Comparison of ENCODE assay signal across 8 mouse cellular contexts in the genomic region with DNA sequence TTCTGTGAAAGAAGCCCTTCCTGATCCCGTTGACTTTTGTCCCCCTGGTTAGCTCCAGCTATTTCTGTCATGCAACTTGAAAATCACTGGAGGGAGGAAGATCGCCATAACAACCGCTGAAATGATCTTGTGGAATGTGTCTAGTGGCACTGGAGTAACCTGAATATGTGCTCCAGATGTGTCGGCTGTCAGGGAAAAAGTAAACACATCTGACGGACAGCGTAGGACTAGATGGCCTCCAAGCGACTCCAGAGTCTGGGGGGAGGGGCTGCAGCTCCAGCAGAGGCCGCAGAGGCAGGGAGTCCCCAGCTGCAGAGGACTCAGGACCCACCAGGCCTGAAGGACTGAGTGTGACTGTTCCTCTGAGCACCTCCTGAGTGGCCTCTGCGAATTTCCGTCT. TPM values are rescaled to one million over a fixed set of nuclear protein-coding genes. Genes with fewer than 3 reads are reported as not detected.
DNase-seq lines count a peak whose midpoint lies in the region; ATAC-seq lines count a peak whose summit lies in the region.

No protein-coding gene starts in this region.

- peaks cover 62% of the 10 kb centered on the region for H3K4me1 ChIP-seq in embryonic facial prominence, embryonic 14.5 days (ENCODE audit: control insufficient read depth, insufficient read depth, low read length)
- H3K4me1 ChIP-seq in intestine, embryonic 14.5 days (replicated peaks; ENCODE audit: control insufficient read depth, insufficient read depth, low read length): peaks cover 55% of the 10 kb centered on the region
- no peaks in the 10 kb centered on the region for H3K4me1 ChIP-seq in liver, embryonic 13.5 days (replicated peaks)

- no peaks in the 10 kb centered on the region for H3K27me3 ChIP-seq in embryonic facial prominence, embryonic 14.5 days (replicated peaks; ENCODE audit: control insufficient read depth, insufficient read depth, low read length)
- H3K27me3 ChIP-seq in intestine, embryonic 14.5 days (replicated peaks; ENCODE audit: control insufficient read depth, insufficient read depth, low read length): no peaks in the 10 kb centered on the region
- no peaks in the 10 kb centered on the region for H3K27me3 ChIP-seq in liver, embryonic 13.5 days

- no peaks in the 10 kb centered on the region for H3K9me3 ChIP-seq in embryonic facial prominence, embryonic 14.5 days (ENCODE audit: control insufficient read depth, low read length)
- H3K9me3 ChIP-seq in intestine, embryonic 14.5 days (ENCODE audit: control insufficient read depth, low read length): no peaks in the 10 kb centered on the region
- H3K9me3 ChIP-seq in liver, embryonic 13.5 days (replicated peaks): no peaks in the 10 kb centered on the region

- peak overlapping the region; percentile 43 for H3K4me2 ChIP-seq in embryonic facial prominence, embryonic 14.5 days (ENCODE audit: low read depth, low read length)
- H3K4me2 ChIP-seq in intestine, embryonic 14.5 days (ENCODE audit: low read length): peak overlapping the region; percentile 41
- 0 out of 2 replicates have a peak overlapping the region, but pooled peaks have one; percentile 3 for H3K4me2 ChIP-seq in liver, embryonic 13.5 days

- peak; percentile 76 for DNase-seq in adipocyte (ENCODE audit: low spot score)
- peak; percentile 88 for DNase-seq in embryonic facial prominence, embryonic 14.5 days (ENCODE audit: low spot score)
- peak; percentile 74 for DNase-seq in intestine, embryonic 14.5 days (ENCODE audit: low spot score)
- DNase-seq in liver, embryonic 13.5 days: no peak
- peak; percentile 72 for DNase-seq in retina, postnatal 1 day
- no peak for DNase-seq in B cell, adult 2 months
- DNase-seq in layer of hippocampus, adult 18-20 months (ENCODE audit: low spot score in 2 of 2): no peak

- ATAC-seq in embryonic facial prominence, embryonic 14.5 days (ENCODE audit: low read depth): peak; percentile 71
- ATAC-seq in intestine, embryonic 14.5 days (replicated peaks; ENCODE audit: low FRiP score, low TSS enrichment, low read depth): peak; percentile 74; the same call in 1 of the 2 replicates
- no peak for ATAC-seq in liver, embryonic 13.5 days (ENCODE audit: low read depth)
- ATAC-seq in monocyte, adult 5-6 weeks (replicated peaks; ENCODE audit: insufficient number of reproducible peaks, low FRiP score, low TSS enrichment, poor library complexity, severe bottlenecking): no peak

- peak overlapping the region; percentile 12; the same call in 1 of the 2 replicates for H3K4me3 ChIP-seq in embryonic facial prominence, embryonic 14.5 days (ENCODE audit: low read depth, low read length)
- no peak overlapping the region for H3K4me3 ChIP-seq in intestine, embryonic 14.5 days (ENCODE audit: low read depth, low read length)
- H3K4me3 ChIP-seq in liver, embryonic 13.5 days (replicated peaks): no peak overlapping the region

- peak overlapping the region; percentile 71 for H3K27ac ChIP-seq in embryonic facial prominence, embryonic 14.5 days (replicated peaks; ENCODE audit: low read depth, low read length)
- peak overlapping the region; percentile 75 for H3K27ac ChIP-seq in intestine, embryonic 14.5 days (ENCODE audit: low read depth)
- H3K27ac ChIP-seq in liver, embryonic 13.5 days: no peak overlapping the region

- 2% methylated on average over 10 of the region's 10 CpGs for WGBS in embryonic facial prominence, embryonic 14.5 days
- 2% methylated on average over 10 of the region's 10 CpGs for WGBS in intestine, embryonic 14.5 days
- 17% methylated on average over 10 of the region's 10 CpGs for WGBS in liver, embryonic 13.5 days (ENCODE audit: insufficient replicate concordance)

- no peaks in the 10 kb centered on the region for H3K36me3 ChIP-seq in embryonic facial prominence, embryonic 14.5 days (ENCODE audit: control insufficient read depth, insufficient read depth, low read length)
- H3K36me3 ChIP-seq in intestine, embryonic 14.5 days (ENCODE audit: control insufficient read depth, insufficient read depth, low read length): no peaks in the 10 kb centered on the region
- no peaks in the 10 kb centered on the region for H3K36me3 ChIP-seq in liver, embryonic 13.5 days

- no peak overlapping the region for H3K9ac ChIP-seq in embryonic facial prominence, embryonic 14.5 days (ENCODE audit: low read depth, low read length)
- no peak overlapping the region for H3K9ac ChIP-seq in intestine, embryonic 14.5 days (ENCODE audit: low read length)
- H3K9ac ChIP-seq in liver, embryonic 13.5 days: no peak overlapping the region

RNA-seq across cellular contexts. Expression of a gene that starts 37.4 kb away (rescaled TPM):
- 23.9 and 26.3 TPM in 2 replicates for polyA plus RNA-seq in embryonic facial prominence, embryonic 14.5 days (2014; fragmentation: Nextera tagmentation; extraction: Ambion mirVana)
- 24.3 and 31.7 TPM in 2 replicates for polyA plus RNA-seq in intestine, embryonic 14.5 days (2014; fragmentation: Nextera tagmentation; extraction: Ambion mirVana)
- 0.74 and 0.83 TPM in 2 replicates for polyA plus RNA-seq in liver, embryonic 13.5 days (2015; fragmentation: Nextera tagmentation; extraction: Ambion mirVana)
- total RNA-seq in layer of hippocampus, adult 18-20 months (2021): 1 to 10 TPM in 1 of 2 experiments, under 1 TPM in 1; 0.76 to 1.0 TPM
- total RNA-seq in monocyte, adult 5-6 weeks (2017): 0.48 TPM in 1 of 3 replicates, not detected in the others

Comparison
In these comparisons a context has a peak if more than half of its experiments do, and no peak if none do; other contexts are left out.
1. DNase-seq: peak in adipocyte (single experiment), embryonic facial prominence, embryonic 14.5 days (single experiment), intestine, embryonic 14.5 days (single experiment) and retina, postnatal 1 day (single experiment); none in liver, embryonic 13.5 days (single experiment), B cell, adult 2 months (0 of 2) and layer of hippocampus, adult 18-20 months (0 of 2).
2. ATAC-seq: peak in embryonic facial prominence, embryonic 14.5 days (single experiment) and intestine, embryonic 14.5 days (single experiment); none in liver, embryonic 13.5 days (single experiment) and monocyte, adult 5-6 weeks (single experiment).
3. RNA of a gene that starts 37.4 kb away (polyA plus RNA-seq): 24.3 to 31.7 TPM in intestine, embryonic 14.5 days and 23.9 to 26.3 TPM in embryonic facial prominence, embryonic 14.5 days; 0.74 to 0.83 TPM in liver, embryonic 13.5 days; every median in the first group is over 10 times any median in the second.
4. Peak in every context shown above with its lines, with median percentiles within 50 percentile points of each other: H3K4me2 ChIP-seq.